Mouse (Mus musculus): ENCODE measurements around the gene Trpc4ap.

- TF ChIP-seq CTCF (IDR thresholded peaks at IDR 0.05; ENCODE audit: low read depth, low read length), result no peak
- TF ChIP-seq POLR2AphosphoS5 (IDR thresholded peaks at IDR 0.05; ENCODE audit: insufficient replicate concordance, low read depth, low read length), result no peak
- no peak for TF ChIP-seq TAL1 (conservative IDR thresholded peaks at IDR 0.05; ENCODE audit: low read depth, low read length)
- no peak for TF ChIP-seq GATA1 (IDR thresholded peaks at IDR 0.05; ENCODE audit: borderline replicate concordance, low read length)
- TF ChIP-seq GATA2 (IDR thresholded peaks at IDR 0.05; ENCODE audit: borderline replicate concordance, low read depth, low read length), result no peak
Measured at GRCm38 (mm10) chr2:155622606-155623005, 69.6 kb downstream of the Trpc4ap start.

All from G1E (cell line).